Mouse (Mus musculus) MEL (cell line): ENCODE data around the gene Edem1.

Experiments used
- CTCF ChIP-seq, 3 experiments: IDR thresholded peaks in 2 of 3; conservative IDR thresholded peaks in 1 of 3; 2 replicates each; pipeline ENCODE4 v1.5.1; 2011 to 2012; ENCODE audit warnings: low read length in 3 of 3, low read depth in 2 of 3, mild to moderate bottlenecking in 2 of 3, improper control_type of control experiment in 1 of 3, inconsistent platforms in 1 of 3, mixed read lengths in 1 of 3, moderate library complexity in 1 of 3; ENCODE audit not compliant: control insufficient read depth in 1 of 3, insufficient read depth in 1 of 3, poor library complexity in 1 of 3, severe bottlenecking in 1 of 3
- E2F4 ChIP-seq: IDR thresholded peaks from 2 replicates; pipeline ENCODE4 v1.6.1; 2011; ENCODE audit warnings: low read depth, low read length, improper control_type of control experiment, borderline replicate concordance
- EP300 ChIP-seq, 2 experiments: IDR thresholded peaks; 2 replicates each; pipeline ENCODE4 v1.6.1; 2011; ENCODE audit warnings: improper control_type of control experiment in 2 of 2, low read length in 2 of 2, low read depth in 1 of 2, mild to moderate bottlenecking in 1 of 2
- HCFC1 ChIP-seq: IDR thresholded peaks from 2 replicates; pipeline ENCODE4 v1.6.1; 2012; ENCODE audit warnings: low read depth, mild to moderate bottlenecking, inconsistent platforms, low read length, improper control_type of control experiment, moderate library complexity
- MAFK ChIP-seq: IDR thresholded peaks from 2 replicates; pipeline ENCODE4 v1.6.1; 2011; ENCODE audit warnings: low read depth, mild to moderate bottlenecking, low read length, improper control_type of control experiment, borderline replicate concordance
- MYC ChIP-seq: IDR thresholded peaks from 2 replicates; pipeline ENCODE4 v1.6.1; 2011; ENCODE audit warnings: low read depth, mild to moderate bottlenecking, low read length, improper control_type of control experiment, moderate library complexity
- NRF1 ChIP-seq: IDR thresholded peaks from 2 replicates; pipeline ENCODE4 v1.6.1; 2014; ENCODE audit warnings: low read depth, mild to moderate bottlenecking, inconsistent platforms, low read length, improper control_type of control experiment, moderate library complexity; ENCODE audit not compliant: poor library complexity, insufficient read depth, severe bottlenecking
- POLR2A ChIP-seq, 2 experiments: IDR thresholded peaks; 2 replicates each; pipeline ENCODE4 v1.6.1; 2011 to 2012; ENCODE audit warnings: low read length in 2 of 2, mild to moderate bottlenecking in 2 of 2, control low read depth in 1 of 2, improper control_type of control experiment in 1 of 2, low read depth in 1 of 2, moderate library complexity in 1 of 2; ENCODE audit not compliant: control insufficient read depth in 1 of 2, insufficient read depth in 1 of 2, poor library complexity in 1 of 2
- POLR2AphosphoS2 ChIP-seq: IDR thresholded peaks from 2 replicates; pipeline ENCODE4 v1.6.1; 2011; ENCODE audit warnings: low read length, improper control_type of control experiment
- SIN3A ChIP-seq: IDR thresholded peaks from 2 replicates; pipeline ENCODE4 v1.6.1; 2012; ENCODE audit warnings: low read length, improper control_type of control experiment, inconsistent platforms
- TBP ChIP-seq: IDR thresholded peaks from 2 replicates; pipeline ENCODE4 v1.8.0; 2011; ENCODE audit warnings: low read depth, low read length, improper control_type of control experiment
- USF1 ChIP-seq: IDR thresholded peaks from 2 replicates; pipeline ENCODE4 v1.6.1; 2014; ENCODE audit warnings: low read depth, mild to moderate bottlenecking, inconsistent platforms, low read length, improper control_type of control experiment, moderate library complexity
- USF2 ChIP-seq, 2 experiments: IDR thresholded peaks; 2 replicates each; pipeline ENCODE4 v1.6.1; 2011 to 2012; ENCODE audit warnings: improper control_type of control experiment in 2 of 2, low read length in 2 of 2, borderline replicate concordance in 1 of 2, inconsistent platforms in 1 of 2, low read depth in 1 of 2, mild to moderate bottlenecking in 1 of 2; ENCODE audit not compliant: insufficient read depth in 1 of 2
- ZMIZ1 ChIP-seq: IDR thresholded peaks from 2 replicates; pipeline ENCODE4 v1.6.1; 2012; ENCODE audit warnings: low read depth, mild to moderate bottlenecking, inconsistent platforms, low read length, improper control_type of control experiment, moderate library complexity

DNA sequence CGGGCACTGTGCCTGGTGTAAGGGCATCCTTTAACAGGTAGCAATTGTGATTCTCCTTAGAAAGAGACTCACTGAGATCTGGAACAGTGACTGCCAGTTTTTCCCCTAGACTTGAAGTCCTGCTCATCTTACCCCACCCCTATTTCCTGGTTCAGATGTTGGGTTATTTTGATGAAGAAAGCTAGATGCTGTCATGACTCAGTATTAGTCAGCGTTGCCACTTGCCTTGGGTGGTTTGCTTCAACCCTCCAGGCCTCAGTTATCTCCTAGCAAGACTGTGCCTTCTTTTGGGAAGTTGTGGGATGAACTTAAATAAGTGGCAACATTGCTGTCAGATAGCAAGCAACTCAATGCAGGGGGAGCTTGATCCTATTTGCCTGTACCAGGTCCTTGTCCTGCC is 66.7 kb downstream of the Edem1 start:
- TF ChIP-seq POLR2A (IDR thresholded peaks at IDR 0.05; ENCODE audit: control insufficient read depth in 1 of 2, insufficient read depth in 1 of 2, low read depth in 1 of 2, low read length in 2 of 2, poor library complexity in 1 of 2) (no peak), CTCF (IDR thresholded peaks at IDR 0.05 in 2 of 3, conservative IDR thresholded peaks at IDR 0.05 in 1 of 3; ENCODE audit: control insufficient read depth in 1 of 3, insufficient read depth in 1 of 3, low read depth in 2 of 3, low read length in 3 of 3, poor library complexity in 1 of 3, severe bottlenecking in 1 of 3) (no peak), MAFK (no peak), TBP (no peak), E2F4 (no peak), EP300 (IDR thresholded peaks at IDR 0.05; ENCODE audit: low read depth in 1 of 2, low read length in 2 of 2) (peak; percentile 52 to 72), MYC (no peak), USF2 (IDR thresholded peaks at IDR 0.05; ENCODE audit: borderline replicate concordance in 1 of 2, insufficient read depth in 1 of 2, low read depth in 1 of 2, low read length in 2 of 2) (no peak), USF1 (no peak), NRF1 (no peak), POLR2AphosphoS2 (no peak), SIN3A (no peak), HCFC1 (no peak), ZMIZ1 (no peak)
